Mouse (Mus musculus) CD4-positive, CD25-positive, alpha-beta regulatory T cell (primary cell): ENCODE data around the gene Clcn2. TPM values are rescaled to one million over a fixed set of nuclear protein-coding genes. Genes with fewer than 3 reads are reported as not detected.

Experiments used
- polyA plus RNA-seq: library from polyadenylated mRNA; unstranded; fragments of 100-300 nt; shearing (Covaris generic); gene quantifications from one replicate; pipeline ENCODE4 v1.2.1, GENCODE M21; 2017

The Clcn2 gene
- polyA plus RNA-seq, result 4.7 TPM

DNA sequence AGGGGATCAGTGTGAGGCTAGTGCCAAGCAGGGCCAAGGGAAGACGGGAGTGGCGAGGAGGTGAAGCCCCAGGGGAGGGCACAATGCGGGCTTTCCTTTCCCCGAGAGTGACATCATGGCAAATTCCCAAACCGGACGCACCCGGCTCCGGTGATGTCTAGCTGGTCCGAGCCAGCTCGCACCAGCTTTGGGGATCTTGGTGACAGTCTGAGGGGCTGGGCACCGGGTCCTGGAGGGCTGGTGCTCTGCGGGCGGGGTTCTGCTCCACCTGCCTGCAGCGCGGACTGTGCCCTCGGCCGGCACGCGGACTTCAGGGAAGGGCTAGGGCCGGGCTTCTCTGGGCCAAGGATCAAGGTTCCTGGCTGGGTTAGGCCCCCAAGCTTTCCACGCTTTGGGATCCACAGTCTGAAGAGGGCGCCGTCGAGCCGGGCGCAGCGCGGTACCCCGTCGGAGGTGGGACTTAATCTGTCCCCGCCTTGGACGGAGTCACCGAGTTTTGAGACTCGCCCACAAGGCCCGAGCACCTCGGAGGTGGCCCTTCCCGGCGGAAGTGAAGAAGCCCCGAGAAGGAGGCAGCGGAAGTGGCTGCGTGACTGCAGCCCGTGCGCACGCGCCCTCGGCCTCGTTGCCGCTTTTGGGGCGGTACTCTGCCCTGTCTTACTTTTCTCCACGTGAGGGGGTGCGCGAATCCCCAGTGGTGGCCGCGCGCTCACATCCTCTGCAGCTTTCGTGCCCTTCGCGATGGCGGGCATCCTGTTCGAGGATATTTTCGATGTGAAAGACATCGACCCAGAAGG lies at the start of gene Clcn2, which contains the start of gene Polr2h:
Clcn2 (minus strand) TSS at position 566 of the 797 bp plus-strand sequence.
Polr2h (plus strand) TSS at position 485 of the 797 bp plus-strand sequence.

GRCm38 (mm10) chr16:20733731-20734730 lies 16.5 kb upstream of the Clcn2 start, which contains the start of gene Thpo:
Thpo (minus strand) TSS chr16:20734511.

GRCm38 (mm10) chr16:20732925-20733730 lies 15.6 kb upstream of the Clcn2 start, which contains the start of gene Chrd:
Chrd (plus strand) TSS chr16:20733127.

DNA sequence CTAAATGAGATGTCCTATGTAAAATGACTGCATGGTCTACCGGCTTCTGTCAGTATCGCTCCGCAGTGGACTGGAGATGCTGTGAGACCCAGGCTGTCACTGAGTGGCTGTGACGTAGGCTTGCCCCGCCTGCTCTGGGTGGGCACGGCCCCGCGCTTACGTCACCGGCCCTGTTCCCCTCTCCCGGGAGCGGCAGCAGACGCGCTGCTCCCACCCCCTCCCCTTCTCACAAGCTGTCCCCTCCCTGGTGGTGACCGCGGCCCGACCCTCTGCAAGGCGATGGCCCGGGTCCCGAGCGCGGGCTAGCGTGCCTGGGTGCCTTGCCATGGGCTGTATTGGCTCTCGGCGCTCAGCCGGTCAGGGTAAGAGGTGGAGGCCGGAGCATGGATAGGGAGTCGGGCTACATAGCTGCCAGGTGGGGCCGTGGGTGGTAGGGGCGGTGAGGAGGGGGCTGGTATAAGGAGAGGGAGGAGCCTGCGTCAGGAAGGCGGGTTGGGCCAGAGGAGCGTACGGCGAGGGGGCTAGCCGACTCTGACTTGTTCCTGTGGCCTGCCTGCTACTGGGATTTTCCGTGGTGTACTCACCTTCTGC lies 24.3 kb downstream of the Clcn2 start, which contains the start of gene Fam131a:
Fam131a (plus strand) TSS at position 131 of the 591 bp plus-strand sequence.

GRCm38 (mm10) chr16:20668013-20668412 lies 49.5 kb downstream of the Clcn2 start, which contains the start of gene Eif4g1:
Eif4g1 (plus strand) TSS chr16:20668313.

Other genes starting within 250 kb of the Clcn2 start
- 74.1 TPM for gene Eif2b5, start 218.9 kb downstream of the Clcn2 start, polyA plus RNA-seq
- 28.3 TPM for gene Dvl3, start 200.8 kb downstream of the Clcn2 start, polyA plus RNA-seq
- 410 TPM for gene Ap2m1, start 182.3 kb downstream of the Clcn2 start, polyA plus RNA-seq
- gene Abcf3, start 169.2 kb downstream of the Clcn2 start, polyA plus RNA-seq, result 71.0 TPM
- gene Vwa5b2, start 128.3 kb downstream of the Clcn2 start, polyA plus RNA-seq, result 0.07 TPM
- gene Eef1akmt4, start 106.2 kb downstream of the Clcn2 start, polyA plus RNA-seq, result 20.3 TPM
- gene Gm49333, start 106.1 kb downstream of the Clcn2 start, polyA plus RNA-seq, result not detected
- 40.1 TPM for gene Alg3, start 106.0 kb downstream of the Clcn2 start, polyA plus RNA-seq
- 0.28 TPM for gene Camk2n2, start 96.5 kb downstream of the Clcn2 start, polyA plus RNA-seq
- not detected for gene Ece2, start 87.9 kb downstream of the Clcn2 start, polyA plus RNA-seq
- 258 TPM for gene Psmd2, start 66.1 kb downstream of the Clcn2 start, polyA plus RNA-seq
- 130 TPM for gene Eif4g1, start 49.4 kb downstream of the Clcn2 start, polyA plus RNA-seq
- gene Fam131a, start 24.5 kb downstream of the Clcn2 start, polyA plus RNA-seq, result 0.95 TPM
- 62.2 TPM for gene Polr2h, start 81 bp downstream of the Clcn2 start, polyA plus RNA-seq
- not detected for gene Chrd, start 15.4 kb upstream of the Clcn2 start, polyA plus RNA-seq
- not detected for gene Thpo, start 16.8 kb upstream of the Clcn2 start, polyA plus RNA-seq